Mouse (Mus musculus) 3134 (cell line): Measurements from ENCODE around the gene Ssu72.

ENCODE experiments used
- DNase-seq: peaks from one replicate; pipeline ENCODE4 v3.0.0-alpha.2; 2011; ENCODE audit warnings: low spot score; ENCODE audit not compliant: insufficient read length; ENCODE audit errors: extremely low read depth

The Ssu72 gene

GRCm38 (mm10) chr4:155744474-155744873, 39.9 kb downstream of the Ssu72 start:
- no peak for DNase-seq

DNA sequence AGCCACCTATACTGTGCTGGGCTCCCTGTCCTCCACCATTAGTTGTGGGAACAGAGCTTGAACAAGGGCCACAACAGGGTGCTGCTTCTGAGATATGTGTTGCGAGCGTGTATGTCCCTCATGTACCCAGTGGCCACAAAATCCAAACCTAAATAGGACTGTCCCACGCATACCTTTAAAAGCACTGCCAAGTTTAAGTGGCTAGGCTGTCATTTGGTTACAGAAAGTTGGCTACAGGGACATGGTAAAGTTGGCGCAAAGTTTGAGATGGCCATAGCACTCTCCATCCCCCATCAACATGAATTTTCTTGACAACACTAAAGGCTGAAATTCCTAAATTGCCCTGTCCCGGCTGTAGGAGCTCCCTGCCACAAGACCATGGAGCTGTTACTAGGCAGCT, 40.5 kb downstream of the Ssu72 start:
- no peak for DNase-seq

DNA sequence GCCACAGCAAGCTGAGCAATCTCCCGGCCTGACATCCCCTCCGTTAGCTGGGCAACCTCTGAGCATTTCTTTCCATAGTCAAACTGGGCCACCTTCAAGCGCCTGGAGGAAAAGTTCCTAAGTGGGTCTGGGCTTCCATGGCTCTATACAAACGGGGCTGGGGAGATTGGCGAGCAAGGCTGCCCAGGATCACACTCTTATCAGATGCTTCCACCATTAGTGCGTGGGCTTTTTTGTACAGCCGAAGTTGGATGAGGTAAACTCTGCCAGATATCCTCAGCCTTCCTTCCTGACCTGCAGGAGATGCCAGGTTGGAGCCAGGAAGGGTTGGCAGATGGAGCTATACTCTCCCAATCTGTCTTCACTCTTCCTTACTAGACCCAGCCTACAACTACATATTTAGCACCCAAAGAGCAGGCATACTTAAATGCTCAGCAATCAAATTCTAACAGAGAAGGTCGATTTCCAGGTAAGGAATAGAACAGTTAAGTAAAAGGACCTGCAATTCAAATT, 41.5 kb downstream of the Ssu72 start:
- DNase-seq, result no peak

GRCm38 (mm10) chr4:155746575-155747490, 42.2 kb downstream of the Ssu72 start:
- no peak for DNase-seq

GRCm38 (mm10) chr4:155757011-155757410, 52.4 kb downstream of the Ssu72 start:
- DNase-seq, result no peak

DNA sequence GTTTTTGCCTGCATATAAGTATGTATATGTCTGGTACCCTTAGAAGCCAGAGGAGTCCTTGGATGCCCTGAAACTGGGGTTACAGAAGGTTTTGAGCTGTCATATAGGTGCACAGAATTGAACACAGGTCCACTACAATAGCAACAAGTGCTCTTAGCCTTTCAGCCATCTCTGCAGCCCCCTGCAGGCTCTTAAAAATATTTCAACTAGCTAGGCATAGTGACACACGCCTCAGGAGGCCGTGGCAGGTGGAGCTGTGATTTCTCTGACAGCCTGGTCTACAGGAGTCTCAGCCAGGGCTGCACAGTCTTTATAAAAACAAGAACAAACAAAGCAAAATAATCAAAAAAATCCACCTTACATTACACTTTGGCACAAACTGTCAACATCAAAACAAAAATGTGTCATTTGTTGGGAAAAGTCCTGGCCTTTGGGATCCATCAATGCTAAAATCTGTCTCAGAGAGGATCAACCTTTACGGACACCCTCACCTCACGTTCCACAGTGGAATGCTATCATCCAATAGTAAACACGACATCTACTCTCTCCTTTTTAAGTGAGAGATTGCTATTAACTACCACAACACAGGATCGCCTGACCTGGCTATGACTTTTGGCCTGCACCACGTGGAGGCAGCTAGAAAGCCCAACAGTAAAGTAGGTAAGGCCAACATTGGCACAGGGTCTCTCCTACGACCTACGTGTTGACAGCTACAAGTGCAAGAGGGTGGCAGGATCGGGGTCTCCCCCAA, 55.4 kb downstream of the Ssu72 start:
- DNase-seq, result no peak

- peak; percentile 97 for DNase-seq
Observed at GRCm38 (mm10) chr4:155760613-155761355, 56.2 kb downstream of the Ssu72 start, which contains the start of gene Atad3a. Gene Atad3a, minus strand, starts transcription at chr4:155761093.

- DNase-seq, result peak; percentile 52
Observed at GRCm38 (mm10) chr4:155761356-155762099, 56.9 kb downstream of the Ssu72 start.

DNA sequence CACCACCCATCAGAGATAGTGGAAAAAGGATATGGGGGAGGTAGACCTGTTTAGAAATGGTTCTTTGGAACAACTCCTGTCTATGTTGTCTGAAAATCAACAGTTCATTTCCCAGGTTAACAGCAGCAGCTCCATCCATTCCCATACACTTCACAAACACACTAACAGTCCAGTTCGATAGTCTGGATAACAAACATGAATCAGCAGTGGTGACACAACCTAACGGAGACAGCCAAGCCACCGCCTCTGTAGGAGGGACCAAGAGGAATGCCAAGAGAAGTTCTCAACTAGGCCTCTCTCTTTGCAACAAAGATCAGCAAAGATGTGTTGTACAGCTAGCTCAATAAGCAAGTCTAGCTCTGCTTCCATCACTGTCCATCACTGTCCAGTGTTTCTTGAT, 57.8 kb downstream of the Ssu72 start:
- no peak for DNase-seq

GRCm38 (mm10) chr4:155769496-155769879, 64.9 kb downstream of the Ssu72 start:
- no peak for DNase-seq

DNA sequence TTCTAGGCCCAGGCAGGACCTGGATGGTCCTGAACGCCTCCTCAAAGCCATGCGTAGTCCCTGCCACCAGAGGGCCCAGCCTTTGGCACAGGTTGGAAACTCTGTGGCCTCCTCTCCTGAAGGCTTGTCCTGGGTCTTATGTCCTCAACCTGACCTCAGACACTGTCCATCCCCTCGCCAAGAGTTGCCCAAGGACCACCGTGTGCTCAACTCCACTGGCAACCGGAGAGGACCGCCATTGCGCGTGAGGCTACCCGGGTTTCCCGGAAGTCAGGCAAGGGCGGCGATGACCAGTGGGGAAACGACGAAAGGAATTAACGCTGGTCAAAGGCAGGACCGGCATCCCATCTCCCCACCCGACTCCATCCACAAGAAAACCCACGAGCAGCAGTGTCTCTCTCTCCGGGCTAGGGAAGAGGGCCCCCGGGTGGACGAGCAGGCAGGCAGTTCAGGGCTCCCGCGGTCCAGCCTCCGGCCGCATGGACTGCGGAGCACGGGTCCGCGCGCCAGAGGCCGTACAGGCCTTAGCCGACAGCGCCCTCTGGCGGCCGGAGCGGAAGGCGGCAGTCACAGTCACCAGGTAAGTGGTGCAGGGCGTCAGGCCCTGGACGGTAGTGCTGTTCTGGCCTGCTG, 65.4 kb downstream of the Ssu72 start:
- DNase-seq, result peak; percentile 84

DNA sequence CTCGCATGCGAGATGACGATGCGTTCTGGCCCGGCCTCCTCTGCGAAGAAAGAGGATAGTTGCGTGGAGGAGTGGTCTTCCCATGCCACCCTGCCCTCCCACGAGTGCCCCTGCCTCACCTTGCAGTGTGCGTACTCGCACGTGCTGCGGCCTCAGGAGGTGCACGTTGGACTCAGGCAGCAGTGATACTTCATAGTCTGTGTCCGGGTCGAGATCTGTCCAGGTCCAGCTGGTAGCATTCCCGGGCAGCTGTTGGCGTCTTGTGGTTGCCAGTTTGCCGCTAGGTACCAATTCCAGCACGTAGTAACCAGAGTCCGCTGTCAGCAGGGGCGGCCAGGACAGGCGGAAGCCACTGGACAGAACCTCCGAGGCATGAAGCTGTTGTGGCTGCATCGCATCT, 66.0 kb downstream of the Ssu72 start:
- DNase-seq, result no peak

DNA sequence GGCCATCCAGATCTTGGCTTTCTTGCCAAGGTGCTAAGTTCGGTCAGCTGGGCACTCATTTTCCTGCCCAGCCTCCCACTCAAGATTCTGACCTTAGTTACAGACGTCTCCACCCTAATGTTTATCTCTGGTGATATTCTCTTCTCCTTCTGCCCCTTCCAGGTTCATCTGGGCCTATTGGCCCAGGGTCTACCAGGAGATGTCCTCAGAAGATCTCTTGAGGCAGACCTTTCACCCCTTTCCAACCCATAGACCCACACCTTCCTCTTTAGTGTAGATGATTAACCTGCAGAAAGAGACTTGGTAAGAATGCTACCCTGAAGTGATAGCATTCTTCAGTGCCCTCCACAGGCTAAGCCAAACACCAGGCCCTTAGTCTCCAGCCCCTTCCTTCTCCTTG, 67.1 kb downstream of the Ssu72 start:
- DNase-seq, result no peak

DNA sequence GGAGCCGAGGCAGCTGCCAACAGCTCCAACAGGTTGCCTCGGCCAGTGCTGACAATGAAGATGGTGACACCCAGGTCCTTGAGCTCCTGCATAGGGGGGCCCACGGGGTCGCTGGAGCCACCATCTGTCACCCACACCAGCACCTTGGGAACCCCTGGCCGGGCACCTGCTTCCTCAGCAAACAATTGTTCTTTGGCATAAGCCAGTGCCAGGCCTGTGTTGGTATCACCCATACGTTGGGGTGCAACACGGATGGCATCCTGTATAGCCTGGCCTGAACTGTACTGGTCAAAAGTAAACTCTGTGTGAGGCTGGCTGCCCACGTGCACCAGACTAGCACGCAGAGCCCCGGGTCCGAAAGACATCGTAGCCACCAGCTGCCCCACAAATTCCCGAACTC, 68.2 kb downstream of the Ssu72 start:
- DNase-seq, result no peak

DNA sequence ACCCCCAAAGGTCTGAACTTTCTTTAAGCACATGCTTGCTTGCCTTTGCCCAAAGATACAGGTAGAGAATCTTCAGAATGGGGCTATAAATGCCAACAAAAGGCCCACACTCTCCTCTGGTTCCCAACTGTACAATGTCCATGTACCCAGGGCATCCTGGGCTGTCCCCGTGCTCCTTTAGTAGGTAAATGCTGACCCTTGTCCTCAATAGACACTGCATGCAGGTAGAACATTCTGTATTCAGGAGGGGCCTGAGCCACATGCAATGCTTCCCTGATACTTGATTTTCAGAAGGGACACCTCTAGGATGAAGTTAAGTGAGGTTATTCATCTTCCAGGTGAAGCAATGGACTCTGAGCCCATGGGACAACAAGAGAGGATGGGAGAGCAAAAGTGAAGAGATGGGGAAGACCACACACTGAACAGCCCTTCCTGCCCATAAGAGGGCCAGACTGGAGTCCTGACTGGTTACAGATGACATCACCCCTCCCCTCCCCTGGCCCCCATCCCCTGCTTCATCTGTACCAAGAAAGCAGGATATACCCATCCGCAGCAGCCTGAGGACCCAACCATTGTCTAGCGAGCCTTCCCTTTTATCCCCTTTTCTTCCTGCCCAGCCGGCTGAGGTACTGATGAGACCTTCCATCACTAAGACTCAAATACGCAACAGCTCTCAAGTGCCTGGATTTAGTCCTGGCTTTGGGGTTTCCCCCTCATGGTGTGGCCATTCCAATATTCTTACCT, 68.9 kb downstream of the Ssu72 start:
- DNase-seq, result no peak

- peak; percentile 88 for DNase-seq
Observed at GRCm38 (mm10) chr4:155774280-155774754, 69.7 kb downstream of the Ssu72 start, which contains the start of gene Vwa1. Gene Vwa1, minus strand, starts transcription at chr4:155774698.

GRCm38 (mm10) chr4:155774971-155775740, 70.6 kb downstream of the Ssu72 start:
- peak; percentile 46 for DNase-seq

GRCm38 (mm10) chr4:155775855-155776254, 71.3 kb downstream of the Ssu72 start:
- no peak for DNase-seq
